Mouse (Mus musculus) ES-E14 (cell line): ENCODE measurements at regions not wholly inside any gene's neighbourhood (a gene's known extent, or its start where the extent isn't known, plus 50 kb on each side); places are given as distances from the start of the nearest gene placed in this dataset.

ENCODE experiments used
- CHD2 ChIP-seq: IDR thresholded peaks from 2 replicates; pipeline ENCODE4 v1.6.1; 2014; ENCODE audit warnings: mild to moderate bottlenecking, low read depth, low read length, inconsistent platforms
- HCFC1 ChIP-seq: IDR thresholded peaks from 2 replicates; pipeline ENCODE4 v1.6.1; 2012; ENCODE audit warnings: low read length, inconsistent platforms, borderline replicate concordance; ENCODE audit not compliant: insufficient read depth
- MAFK ChIP-seq: IDR thresholded peaks from 2 replicates; pipeline ENCODE4 v1.6.1; 2014; ENCODE audit warnings: mild to moderate bottlenecking, low read depth, low read length, inconsistent platforms; ENCODE audit not compliant: insufficient read depth
- ZC3H11A ChIP-seq: IDR thresholded peaks from 2 replicates; pipeline ENCODE4 v1.6.1; 2012; ENCODE audit warnings: low read depth, mild to moderate bottlenecking, inconsistent platforms, low read length, borderline replicate concordance

DNA sequence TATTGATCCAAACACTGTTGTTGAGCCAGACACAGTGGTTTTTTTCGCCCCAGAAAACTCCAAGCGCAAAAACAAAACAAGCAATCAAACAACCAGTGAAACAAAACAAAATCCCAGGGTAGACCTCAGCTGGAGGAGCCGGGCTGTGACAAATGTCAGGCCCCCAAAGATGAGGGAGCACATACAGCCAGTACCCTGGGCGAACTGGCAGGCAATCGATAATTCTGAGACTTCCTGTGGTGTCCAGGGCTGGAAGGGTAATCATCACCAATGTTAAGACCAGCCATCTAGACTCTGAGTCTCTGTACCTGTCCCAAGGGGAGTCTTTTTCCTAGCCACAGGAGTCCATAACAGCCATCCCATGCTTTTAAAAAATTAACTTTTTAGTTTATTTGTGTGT, 80.6 kb downstream of the Mtx3 start:
- TF ChIP-seq MAFK (no peak), HCFC1 (no peak), CHD2 (no peak), ZC3H11A (no peak)
